Mouse (Mus musculus) neural tube, embryonic 15.5 days (tissue): ENCODE results near the gene Tmem132b. TPM values are rescaled to one million over a fixed set of nuclear protein-coding genes. Genes with fewer than 3 reads are reported as not detected.

Experiments
- ATAC-seq: fragments of 200-750 bp; cut with Nextera tagmentation; 2 replicates; pipeline ENCODE4 v1.8.0; 2017; ENCODE audit warnings: mild to moderate bottlenecking, moderate TSS enrichment, moderate library complexity; ENCODE audit not compliant: low FRiP score
- H3K27ac ChIP-seq: fragments of 300-500 bp; sonication (generic); replicated peaks from 2 replicates; pipeline ENCODE4 v1.5.1; 2015; ENCODE audit warnings: mild to moderate bottlenecking, inconsistent platforms
- H3K27me3 ChIP-seq: fragments of 300-500 bp; sonication (generic); replicated peaks from 2 replicates; pipeline ENCODE4 v1.6.1; 2015; ENCODE audit warnings: inconsistent platforms
- H3K36me3 ChIP-seq: fragments of 300-500 bp; sonication (generic); 2 replicates; pipeline ENCODE4 v1.6.1; 2015; ENCODE audit warnings: inconsistent platforms
- H3K4me1 ChIP-seq: fragments of 300-500 bp; sonication (generic); 2 replicates; pipeline ENCODE4 v1.6.1; 2015; ENCODE audit warnings: inconsistent platforms
- H3K4me2 ChIP-seq: fragments of 300-500 bp; sonication (generic); 2 replicates; pipeline ENCODE4 v1.6.1; 2015; ENCODE audit warnings: inconsistent platforms, mild to moderate bottlenecking, moderate library complexity
- H3K4me3 ChIP-seq: fragments of 300-500 bp; sonication (generic); replicated peaks from 2 replicates; pipeline ENCODE4 v1.5.1; 2015; ENCODE audit warnings: mild to moderate bottlenecking, inconsistent platforms
- H3K9ac ChIP-seq: fragments of 300-500 bp; sonication (generic); replicated peaks from 2 replicates; pipeline ENCODE4 v1.6.1; 2015; ENCODE audit warnings: mild to moderate bottlenecking, inconsistent platforms
- H3K9me3 ChIP-seq: fragments of 300-500 bp; sonication (generic); replicated peaks from 2 replicates; pipeline ENCODE4 v1.6.1; 2016; ENCODE audit warnings: inconsistent platforms
- WGBS: fragments of 180-500 bp; shearing (Covaris S2); methylation state at CpG from one replicate; pipeline ENCODE4 v1.1.7; 2015; ENCODE audit warnings: mixed read lengths; 5-methylcytosine and 5-hydroxymethylcytosine counted together
- polyA plus RNA-seq: library from polyadenylated mRNA; unstranded; fragments of >200 nt; fragmentation: Nextera tagmentation; extraction: Ambion mirVana; gene quantifications from 2 replicates; pipeline ENCODE4 v1.2.1, GENCODE M21; 2015

Gene Tmem132b
- polyA plus RNA-seq, 1 experiment from 2014 or later, result 5.6 TPM

- H3K4me2 ChIP-seq, result no peak overlapping the region
- no peak overlapping the region for H3K4me3 ChIP-seq
- H3K27me3 ChIP-seq, result no peaks in the 10 kb centered on the region
- no peak for ATAC-seq
- H3K27ac ChIP-seq, result no peak overlapping the region
- H3K4me1 ChIP-seq, result no peaks in the 10 kb centered on the region
- H3K9me3 ChIP-seq, result no peaks in the 10 kb centered on the region
- 91% methylated on average over 10 of the region's 10 CpGs for WGBS
- no peak overlapping the region for H3K9ac ChIP-seq
- peaks cover 45% of the 10 kb centered on the region for H3K36me3 ChIP-seq
These were observed 35.9 kb upstream of the Tmem132b start for GRCm38 (mm10) chr5:125495655-125496054.

GRCm38 (mm10) chr5:125497821-125498600, 33.6 kb upstream of the Tmem132b start:
- Histone ChIP-seq H3K9ac (no peak overlapping the region), H3K9me3 (no peaks in the 10 kb centered on the region), H3K4me2 (no peak overlapping the region), H3K27me3 (no peaks in the 10 kb centered on the region), H3K4me1 (peaks cover 5% of the 10 kb centered on the region; the same call in 1 of the 2 replicates), H3K27ac (no peak overlapping the region), H3K36me3 (peaks cover 26% of the 10 kb centered on the region), H3K4me3 (no peak overlapping the region)
- 66% methylated on average over 12 of the region's 12 CpGs for WGBS
- peak; percentile 72 for ATAC-seq

GRCm38 (mm10) chr5:125501505-125501904, 30.1 kb upstream of the Tmem132b start:
- ATAC-seq, result no peak
- Histone ChIP-seq H3K4me1 (peaks cover 10% of the 10 kb centered on the region; the same call in 1 of the 2 replicates), H3K27me3 (no peaks in the 10 kb centered on the region), H3K4me3 (no peak overlapping the region), H3K9ac (no peak overlapping the region), H3K9me3 (no peaks in the 10 kb centered on the region), H3K4me2 (no peak overlapping the region), H3K27ac (no peak overlapping the region), H3K36me3 (peaks cover 16% of the 10 kb centered on the region)
- 94% methylated on average over 6 of the region's 6 CpGs for WGBS

GRCm38 (mm10) chr5:125502186-125502585, 29.4 kb upstream of the Tmem132b start:
- Histone ChIP-seq H3K4me2 (no peak overlapping the region), H3K4me3 (no peak overlapping the region), H3K9me3 (no peaks in the 10 kb centered on the region), H3K9ac (no peak overlapping the region), H3K36me3 (peaks cover 16% of the 10 kb centered on the region), H3K27ac (no peak overlapping the region), H3K27me3 (no peaks in the 10 kb centered on the region), H3K4me1 (peaks cover 10% of the 10 kb centered on the region; the same call in 1 of the 2 replicates)
- ATAC-seq, result no peak
- 30% methylated on average over 3 of the region's 3 CpGs for WGBS

- H3K4me1 ChIP-seq, result peaks cover 10% of the 10 kb centered on the region; the same call in 1 of the 2 replicates
- H3K9ac ChIP-seq, result no peak overlapping the region
- H3K4me3 ChIP-seq, result no peak overlapping the region
- ATAC-seq, result no peak
- no peaks in the 10 kb centered on the region for H3K27me3 ChIP-seq
- H3K9me3 ChIP-seq, result no peaks in the 10 kb centered on the region
- H3K27ac ChIP-seq, result no peak overlapping the region
- H3K36me3 ChIP-seq, result peaks cover 21% of the 10 kb centered on the region
- 83% methylated on average over 6 of the region's 6 CpGs for WGBS
- H3K4me2 ChIP-seq, result no peak overlapping the region
These were observed 27.9 kb upstream of the Tmem132b start for GRCm38 (mm10) chr5:125503628-125504027.

DNA sequence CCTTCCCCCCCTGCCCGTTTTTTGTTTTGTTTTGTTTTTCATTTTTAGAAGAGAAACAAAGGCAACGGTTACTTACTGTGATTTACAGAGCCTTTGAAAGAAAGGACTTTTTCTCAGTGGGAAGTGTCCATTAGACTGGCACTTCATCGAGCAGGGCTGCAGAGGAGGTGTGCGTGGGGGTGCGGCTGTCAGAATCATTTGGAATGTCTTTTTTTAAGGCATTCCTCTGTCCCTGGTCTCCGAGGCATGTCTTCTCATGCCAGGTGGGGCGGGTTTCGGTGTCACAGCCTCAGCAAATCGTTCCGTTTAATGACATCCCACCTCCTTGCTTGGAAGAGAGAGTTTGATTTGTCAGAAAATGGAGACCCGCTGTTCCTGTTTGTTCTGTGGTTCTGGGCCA, 26.9 kb upstream of the Tmem132b start:
- no peak for ATAC-seq
- Histone ChIP-seq H3K36me3 (peaks cover 32% of the 10 kb centered on the region), H3K27ac (no peak overlapping the region), H3K9ac (no peak overlapping the region), H3K4me2 (no peak overlapping the region), H3K9me3 (no peaks in the 10 kb centered on the region), H3K4me1 (peaks cover 10% of the 10 kb centered on the region; the same call in 1 of the 2 replicates), H3K27me3 (no peaks in the 10 kb centered on the region), H3K4me3 (no peak overlapping the region)
- 61% methylated on average over 11 of the region's 11 CpGs for WGBS

GRCm38 (mm10) chr5:125505968-125506367, 25.6 kb upstream of the Tmem132b start:
- Histone ChIP-seq H3K9me3 (no peaks in the 10 kb centered on the region), H3K4me2 (no peak overlapping the region), H3K27me3 (no peaks in the 10 kb centered on the region), H3K36me3 (peaks cover 33% of the 10 kb centered on the region), H3K4me1 (peaks cover 10% of the 10 kb centered on the region; the same call in 1 of the 2 replicates), H3K4me3 (no peak overlapping the region), H3K9ac (no peak overlapping the region), H3K27ac (no peak overlapping the region)
- WGBS, result 53% methylated on average over 15 of the region's 15 CpGs
- ATAC-seq, result no peak

- ATAC-seq, result no peak
- H3K4me1 ChIP-seq, result 0 out of 2 replicates have a peak, but pooled peaks cover 6% of the 10 kb centered on the region
- no peak overlapping the region for H3K27ac ChIP-seq
- H3K36me3 ChIP-seq, result peaks cover 49% of the 10 kb centered on the region
- H3K4me3 ChIP-seq, result no peak overlapping the region
- no peak overlapping the region for H3K4me2 ChIP-seq
- H3K9ac ChIP-seq, result no peak overlapping the region
- no peaks in the 10 kb centered on the region for H3K9me3 ChIP-seq
- 93% methylated on average over 9 of the region's 9 CpGs for WGBS
- no peaks in the 10 kb centered on the region for H3K27me3 ChIP-seq
These were observed 24.0 kb upstream of the Tmem132b start for GRCm38 (mm10) chr5:125507582-125507981.

DNA sequence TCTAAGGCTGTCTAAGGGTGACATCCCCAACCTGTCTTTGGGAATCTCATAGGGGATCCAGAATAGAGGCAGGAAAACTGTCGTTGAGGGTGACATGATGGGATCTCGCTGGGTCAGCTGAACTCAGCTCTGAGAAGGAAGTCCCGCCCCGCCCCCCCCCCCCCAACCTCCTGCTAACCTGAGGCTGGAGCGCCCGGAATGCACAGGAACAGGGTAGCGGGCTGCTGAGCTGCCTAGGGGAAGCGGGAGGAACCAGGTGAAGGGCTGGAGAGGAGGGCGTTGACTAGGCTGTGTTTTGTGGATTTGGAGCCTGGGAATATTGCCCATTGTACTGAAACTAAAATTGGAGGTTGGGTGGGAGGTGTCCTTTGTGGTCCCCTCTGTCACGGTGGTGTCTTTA, 23.6 kb upstream of the Tmem132b start:
- ATAC-seq, result no peak
- Histone ChIP-seq H3K9me3 (no peaks in the 10 kb centered on the region), H3K27ac (no peak overlapping the region), H3K36me3 (peaks cover 49% of the 10 kb centered on the region), H3K27me3 (no peaks in the 10 kb centered on the region), H3K4me3 (no peak overlapping the region), H3K9ac (no peak overlapping the region), H3K4me2 (no peak overlapping the region), H3K4me1 (0 out of 2 replicates have a peak, but pooled peaks cover 5% of the 10 kb centered on the region)
- WGBS, result 91% methylated on average over 10 of the region's 10 CpGs

- no peak for ATAC-seq
- Histone ChIP-seq H3K9me3 (no peaks in the 10 kb centered on the region), H3K4me1 (0 out of 2 replicates have a peak, but pooled peaks cover 5% of the 10 kb centered on the region), H3K9ac (no peak overlapping the region), H3K27me3 (no peaks in the 10 kb centered on the region), H3K4me3 (no peak overlapping the region), H3K27ac (no peak overlapping the region), H3K36me3 (peaks cover 56% of the 10 kb centered on the region), H3K4me2 (no peak overlapping the region)
- WGBS, result 47% methylated on average over 5 of the region's 5 CpGs
These were observed 22.0 kb upstream of the Tmem132b start for GRCm38 (mm10) chr5:125509541-125509940.

GRCm38 (mm10) chr5:125515006-125515405, 16.6 kb upstream of the Tmem132b start:
- H3K4me2 ChIP-seq, result no peak overlapping the region
- no peaks in the 10 kb centered on the region for H3K9me3 ChIP-seq
- H3K36me3 ChIP-seq, result peaks cover 70% of the 10 kb centered on the region
- H3K4me1 ChIP-seq, result no peaks in the 10 kb centered on the region
- no peak overlapping the region for H3K9ac ChIP-seq
- H3K4me3 ChIP-seq, result no peak overlapping the region
- no peak overlapping the region for H3K27ac ChIP-seq
- WGBS, result 82% methylated on average over 12 of the region's 12 CpGs
- ATAC-seq, result no peak
- H3K27me3 ChIP-seq, result no peaks in the 10 kb centered on the region

DNA sequence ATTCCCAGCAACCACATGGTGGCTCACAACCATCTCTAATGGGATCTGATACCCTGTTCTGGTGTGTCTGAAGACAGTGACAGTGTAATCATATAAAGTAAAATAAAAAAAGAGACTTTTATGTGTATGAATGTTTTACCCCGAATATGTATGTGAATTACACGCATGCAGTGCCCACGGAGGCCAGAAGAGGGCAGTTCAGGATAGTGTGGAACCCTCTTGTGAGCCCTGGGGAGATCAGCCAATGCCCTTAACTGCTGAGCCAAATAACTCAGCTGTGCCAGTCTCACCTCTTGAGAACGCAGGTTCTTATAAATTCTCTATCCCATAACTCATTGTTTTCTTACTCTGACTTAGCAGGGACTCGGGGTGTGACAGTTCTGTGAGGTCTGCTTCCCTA, 12.9 kb upstream of the Tmem132b start:
- Histone ChIP-seq H3K4me3 (no peak overlapping the region), H3K27ac (no peak overlapping the region), H3K9me3 (no peaks in the 10 kb centered on the region), H3K4me1 (no peaks in the 10 kb centered on the region), H3K27me3 (no peaks in the 10 kb centered on the region), H3K4me2 (no peak overlapping the region), H3K36me3 (peaks cover 43% of the 10 kb centered on the region), H3K9ac (no peak overlapping the region)
- no peak for ATAC-seq
- WGBS, result 69% methylated on average over 5 of the region's 5 CpGs
